Mouse (Mus musculus) heart, postnatal 0 days (tissue): ENCODE measurements at regions not wholly inside any gene's neighbourhood (a gene's known extent, or its start where the extent isn't known, plus 50 kb on each side); places are given as distances from the start of the nearest gene placed in this dataset.

ENCODE experiments used
- ATAC-seq: fragments of 200-750 bp; cut with Nextera tagmentation; 2 replicates; pipeline ENCODE4 v1.8.0; 2017; ENCODE audit warnings: low read depth, moderate number of reproducible peaks, moderate library complexity; ENCODE audit not compliant: insufficient read depth
- DNase-seq: peaks from one replicate; pipeline ENCODE4 v3.0.0-alpha.2; 2016; ENCODE audit warnings: low spot score
- H3K27ac ChIP-seq: fragments of 300-500 bp; sonication (generic); 2 replicates; pipeline ENCODE4 v1.5.1; 2014; ENCODE audit warnings: low read depth, mild to moderate bottlenecking
- H3K27me3 ChIP-seq: fragments of 300-500 bp; sonication (generic); 2 replicates; pipeline ENCODE4 v1.6.1; 2014; ENCODE audit warnings: low read length, mixed read lengths; ENCODE audit not compliant: control insufficient read depth, insufficient read depth
- H3K36me3 ChIP-seq: fragments of 300-500 bp; sonication (generic); replicated peaks from 2 replicates; pipeline ENCODE4 v1.6.1; 2014; ENCODE audit warnings: low read length, mixed read lengths; ENCODE audit not compliant: control insufficient read depth, insufficient read depth
- H3K4me1 ChIP-seq: fragments of 300-500 bp; sonication (generic); 2 replicates; pipeline ENCODE4 v1.6.1; 2014; ENCODE audit warnings: antibody characterized with exemption; ENCODE audit not compliant: control insufficient read depth, insufficient read depth
- H3K4me2 ChIP-seq: fragments of 300-500 bp; sonication (generic); 2 replicates; pipeline ENCODE4 v1.6.1; 2014; ENCODE audit warnings: low read depth, mild to moderate bottlenecking, low read length, moderate library complexity
- H3K4me3 ChIP-seq: fragments of 300-500 bp; sonication (generic); 2 replicates; pipeline ENCODE4 v1.5.1; 2014; ENCODE audit warnings: low read depth, low read length
- H3K9ac ChIP-seq: fragments of 300-500 bp; sonication (generic); replicated peaks from 2 replicates; pipeline ENCODE4 v1.6.1; 2014; ENCODE audit warnings: low read depth, low read length, mixed read lengths
- H3K9me3 ChIP-seq: fragments of 300-500 bp; sonication (generic); replicated peaks from 2 replicates; pipeline ENCODE4 v1.6.1; 2016; ENCODE audit warnings: low read length; ENCODE audit not compliant: control insufficient read depth
- CTCF ChIP-seq: IDR thresholded peaks from 2 replicates; pipeline ENCODE4 v1.5.1; 2016; ENCODE audit warnings: antibody characterized with exemption, control low read depth, low read depth
- EP300 ChIP-seq: IDR thresholded peaks from 2 replicates; pipeline ENCODE4 v1.6.1; 2016; ENCODE audit warnings: antibody characterized with exemption, low read depth
- WGBS: fragments of 180-500 bp; shearing (Covaris S2); extraction: QIAGEN DNeasy Blood & Tissue Kit; methylation state at CpG from one replicate; pipeline ENCODE4 v1.1.7; 2014; 5-methylcytosine and 5-hydroxymethylcytosine counted together

DNA sequence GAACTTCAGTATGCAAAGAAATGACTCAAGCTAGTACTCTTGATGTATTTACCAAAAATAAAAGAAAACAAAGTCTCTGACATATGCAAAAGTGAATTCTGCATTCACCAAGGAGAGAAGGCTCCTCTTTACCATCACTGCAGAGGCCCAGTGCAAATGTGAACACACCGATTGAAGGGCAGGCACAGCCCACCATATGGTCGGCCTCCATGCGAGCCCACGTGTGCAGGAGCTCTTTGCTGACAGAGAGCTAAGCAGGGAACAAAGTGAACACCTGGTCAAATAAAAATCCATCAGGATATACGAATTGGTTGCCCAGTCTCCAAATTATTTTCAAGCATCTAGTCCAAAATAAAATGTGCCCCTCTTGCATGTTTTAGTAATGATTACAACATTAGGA lies 56.9 kb upstream of the Ppargc1a start:
- no peaks in the 10 kb centered on the region for H3K36me3 ChIP-seq
- no peak for DNase-seq
- no peaks in the 10 kb centered on the region for H3K27me3 ChIP-seq
- no peaks in the 10 kb centered on the region for H3K4me1 ChIP-seq
- 81% methylated on average over 5 of the region's 5 CpGs for WGBS
- ATAC-seq, result no peak
- H3K9ac ChIP-seq, result no peak overlapping the region
- TF ChIP-seq CTCF (no peak), EP300 (no peak)
- no peak overlapping the region for H3K4me3 ChIP-seq
- no peak overlapping the region for H3K4me2 ChIP-seq
- no peak overlapping the region for H3K27ac ChIP-seq
- no peaks in the 10 kb centered on the region for H3K9me3 ChIP-seq
